Mouse (Mus musculus): ENCODE data around the gene Zfp454.
A peak's percentile ranks its signal among the peaks of the same experiment; 100 is the strongest.

Zfp454 gene

DNA sequence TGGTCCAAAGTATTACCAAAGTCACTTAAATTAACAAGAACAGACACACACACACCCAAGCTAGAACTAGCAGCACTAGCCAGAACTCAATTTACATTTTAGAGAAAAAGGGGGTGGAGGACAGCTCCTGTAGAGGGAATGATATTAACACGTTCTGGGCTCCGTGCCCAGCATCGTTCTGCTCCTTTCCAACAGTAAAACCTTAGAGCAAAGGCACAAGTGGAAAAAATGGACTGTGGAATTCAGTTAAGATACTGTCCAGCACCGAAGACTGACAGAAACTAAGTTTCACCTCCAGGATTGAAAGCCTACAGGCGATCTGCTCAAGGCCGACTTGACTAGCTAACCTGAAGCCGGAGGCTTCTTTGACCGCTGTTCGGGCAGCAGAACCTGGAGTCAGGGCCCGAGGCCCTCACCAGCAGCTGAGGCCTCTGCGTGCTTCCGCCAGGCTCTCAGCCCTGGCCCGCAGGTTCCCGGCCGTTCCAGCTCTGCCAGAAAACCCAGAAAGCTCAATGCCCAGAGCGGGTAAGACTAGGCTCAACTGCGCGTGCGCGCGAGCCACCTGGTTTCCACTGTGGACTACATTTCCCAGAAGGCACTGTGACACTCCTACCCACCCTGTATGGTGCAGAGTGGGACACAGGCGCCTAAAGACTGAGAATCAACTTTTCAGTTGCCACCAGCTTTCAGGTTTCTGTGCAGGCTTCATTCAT lies 46.3 kb downstream of the Zfp454 start, which contains the start of gene Zfp879:
TSS of gene Zfp879 (minus strand) at position 530 of the 713 bp plus-strand sequence.
- DNase-seq (ENCODE audit: low read depth in 1 of 2, low spot score in 2 of 2), result no peak

DNA sequence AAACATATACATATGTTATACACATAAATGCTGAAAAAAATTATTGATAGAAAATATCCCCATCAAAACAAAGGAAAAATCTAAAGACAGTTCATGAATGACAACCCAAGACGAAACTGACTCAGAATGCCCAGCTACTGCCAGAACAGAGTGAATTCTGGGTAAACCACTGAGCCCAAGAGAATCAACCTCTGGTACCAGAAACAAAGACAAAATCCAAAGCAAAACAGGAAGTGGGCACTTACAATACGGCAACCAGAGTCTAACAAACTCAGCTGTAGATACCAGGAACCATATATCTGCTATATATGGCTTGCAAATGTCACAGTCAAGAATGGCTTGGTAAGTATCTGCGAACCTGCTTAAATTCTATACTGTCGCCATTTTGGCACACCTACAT lies 51.7 kb downstream of the Zfp454 start:
- DNase-seq (ENCODE audit: low read depth in 1 of 2, low spot score in 2 of 2), result no peak

DNA sequence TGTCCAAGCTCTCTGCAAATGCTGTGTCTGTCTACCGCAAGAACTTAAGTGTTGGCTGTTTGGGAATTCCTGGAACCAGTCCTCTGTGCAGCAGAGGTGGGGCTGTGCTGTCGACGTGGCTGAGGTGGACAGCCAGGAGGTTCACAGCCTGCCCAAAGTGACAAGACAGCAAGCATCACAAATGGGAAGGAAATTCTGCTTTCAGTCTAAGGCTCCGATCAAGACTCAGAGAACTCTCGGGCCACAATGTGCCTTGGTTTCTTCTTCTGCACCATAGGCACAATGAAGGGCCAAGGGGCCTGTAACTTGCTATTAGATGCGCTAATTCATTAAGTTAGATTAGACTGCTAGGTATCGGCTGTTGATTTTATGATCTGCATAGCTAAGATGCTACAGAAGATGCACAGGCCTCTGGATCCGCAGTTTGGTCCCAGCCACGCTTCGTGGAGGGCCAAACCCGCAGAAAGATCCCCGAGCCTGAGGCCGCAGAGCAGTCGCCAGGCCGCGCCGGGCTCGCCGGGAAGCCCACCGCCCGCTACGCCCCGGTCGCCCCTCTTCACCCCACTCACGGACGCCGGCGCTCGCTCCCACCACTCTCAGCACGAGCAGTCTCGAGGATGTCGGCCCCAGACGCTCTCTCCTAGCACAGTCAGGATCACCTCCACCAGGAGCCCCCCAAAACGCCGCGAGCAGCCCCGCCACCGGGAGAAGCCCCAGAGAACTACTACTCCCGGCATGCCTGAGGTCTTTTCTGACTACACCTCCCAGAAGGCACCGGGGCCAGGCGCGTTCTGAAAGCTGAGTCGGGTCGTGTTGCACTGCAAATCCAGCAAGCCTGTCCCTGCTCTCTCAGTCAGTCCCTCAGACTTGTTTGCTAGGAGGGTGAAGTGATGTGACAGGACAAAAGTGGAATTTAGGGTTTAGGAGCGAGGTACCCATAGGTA lies 60.2 kb downstream of the Zfp454 start, which contains the start of gene Zfp354c:
TSS of gene Zfp354c (minus strand) at position 715 of the 944 bp plus-strand sequence.
- peak in 1 of 2 experiments; percentile 18 for DNase-seq (ENCODE audit: low read depth in 1 of 2, low spot score in 2 of 2)

DNA sequence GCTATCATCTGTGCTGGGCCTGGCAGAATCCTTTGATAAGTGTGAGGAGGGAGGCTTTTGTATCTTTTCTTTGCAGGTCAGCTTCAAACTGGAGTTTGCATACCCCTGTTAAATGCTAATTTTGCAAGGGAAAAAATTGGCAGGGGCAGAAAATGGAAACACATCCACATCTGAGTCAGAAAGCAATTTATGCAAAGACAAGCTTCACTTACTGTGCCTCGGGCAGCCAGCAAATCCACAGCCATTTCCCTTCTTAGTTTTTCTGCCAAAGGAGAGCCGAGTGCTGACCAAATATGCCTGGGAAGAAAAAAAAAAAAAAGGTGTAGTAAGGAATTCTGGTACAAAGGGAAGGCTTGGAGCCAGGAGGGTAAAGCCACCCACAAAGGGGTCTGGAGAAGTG lies 61.2 kb downstream of the Zfp454 start:
- DNase-seq (ENCODE audit: low read depth in 1 of 2, low spot score in 2 of 2), result no peak
